Mouse (Mus musculus) hindbrain, embryonic 11.5 days (tissue): ENCODE data around the gene Itpr1. TPM values are rescaled to one million over a fixed set of nuclear protein-coding genes. Genes with fewer than 3 reads are reported as not detected.

Source experiments
- ATAC-seq: fragments of 200-750 bp; cut with Nextera tagmentation; 2 replicates; pipeline ENCODE4 v1.8.0; 2017; ENCODE audit warnings: mild to moderate bottlenecking, moderate TSS enrichment, moderate library complexity; ENCODE audit not compliant: low FRiP score
- DNase-seq: peaks from one replicate; pipeline ENCODE4 v3.0.0-alpha.2; 2015; ENCODE audit warnings: low spot score
- H3K27ac ChIP-seq: fragments of 300-500 bp; sonication (generic); 2 replicates; pipeline ENCODE4 v1.5.1; 2014; ENCODE audit warnings: mild to moderate bottlenecking, low read depth, low read length
- H3K27me3 ChIP-seq: fragments of 300-500 bp; sonication (generic); 2 replicates; pipeline ENCODE4 v1.6.1; 2014; ENCODE audit warnings: mild to moderate bottlenecking, low read length, moderate library complexity, mixed read lengths; ENCODE audit not compliant: control insufficient read depth, insufficient read depth
- H3K36me3 ChIP-seq: fragments of 300-500 bp; sonication (generic); 2 replicates; pipeline ENCODE4 v1.6.1; 2014; ENCODE audit warnings: mild to moderate bottlenecking, low read length, moderate library complexity, mixed read lengths; ENCODE audit not compliant: control insufficient read depth, insufficient read depth
- H3K4me1 ChIP-seq: fragments of 300-500 bp; sonication (generic); replicated peaks from 2 replicates; pipeline ENCODE4 v1.6.1; 2014; ENCODE audit warnings: low read length, mixed read lengths; ENCODE audit not compliant: control insufficient read depth, insufficient read depth
- H3K4me2 ChIP-seq: fragments of 300-500 bp; sonication (generic); replicated peaks from 2 replicates; pipeline ENCODE4 v1.6.1; 2014; ENCODE audit warnings: mild to moderate bottlenecking, low read depth, low read length
- H3K4me3 ChIP-seq: fragments of 300-500 bp; sonication (generic); 2 replicates; pipeline ENCODE4 v1.5.1; 2014; ENCODE audit warnings: low read depth, low read length
- H3K9ac ChIP-seq: fragments of 300-500 bp; sonication (generic); 2 replicates; pipeline ENCODE4 v1.6.1; 2014; ENCODE audit warnings: low read depth, low read length
- H3K9me3 ChIP-seq: fragments of 300-500 bp; sonication (generic); 2 replicates; pipeline ENCODE4 v1.6.1; 2016; ENCODE audit warnings: low read length; ENCODE audit not compliant: control insufficient read depth
- WGBS: fragments of 180-500 bp; shearing (Covaris S2); extraction: QIAGEN DNeasy Blood & Tissue Kit; methylation state at CpG from one replicate; pipeline ENCODE4 v1.1.7; 2014; 5-methylcytosine and 5-hydroxymethylcytosine counted together
- polyA plus RNA-seq: library from polyadenylated mRNA; unstranded; fragments of >200 nt; fragmentation: Nextera tagmentation; extraction: Ambion mirVana; gene quantifications from 2 replicates; pipeline ENCODE4 v1.2.1, GENCODE M21; 2014

The Itpr1 gene
- polyA plus RNA-seq, 1 experiment from 2014 or later, result 9.6 TPM

- no peak for ATAC-seq
- no peaks in the 10 kb centered on the region for H3K36me3 ChIP-seq
- WGBS, result 70% methylated on average over 13 of the region's 13 CpGs
Observed at GRCm38 (mm10) chr6:108252565-108253360, 39.9 kb downstream of the Itpr1 start.

GRCm38 (mm10) chr6:108254132-108255064 lies 41.5 kb downstream of the Itpr1 start:
- ATAC-seq (no peak), DNase-seq (no peak)
- Histone ChIP-seq H3K9me3 (no peaks in the 10 kb centered on the region), H3K36me3 (no peaks in the 10 kb centered on the region), H3K4me2 (no peak overlapping the region), H3K27me3 (no peaks in the 10 kb centered on the region), H3K4me1 (no peaks in the 10 kb centered on the region), H3K9ac (no peak overlapping the region), H3K4me3 (no peak overlapping the region), H3K27ac (no peak overlapping the region)
- 70% methylated on average over 9 of the region's 9 CpGs for WGBS

More at GRCm38 (mm10) chr6:108252565-108253360, 39.9 kb downstream of the Itpr1 start:
- H3K4me3 ChIP-seq, result no peak overlapping the region
- no peak overlapping the region for H3K9ac ChIP-seq
- no peak for DNase-seq
- no peak overlapping the region for H3K27ac ChIP-seq
- H3K4me2 ChIP-seq, result no peak overlapping the region
- H3K4me1 ChIP-seq, result 0 out of 2 replicates have a peak, but pooled peaks cover 5% of the 10 kb centered on the region
- no peaks in the 10 kb centered on the region for H3K27me3 ChIP-seq
- H3K9me3 ChIP-seq, result no peaks in the 10 kb centered on the region

- H3K36me3 ChIP-seq, result no peaks in the 10 kb centered on the region
- WGBS, result 83% methylated on average over 4 of the region's 4 CpGs
- no peaks in the 10 kb centered on the region for H3K27me3 ChIP-seq
- H3K9me3 ChIP-seq, result no peaks in the 10 kb centered on the region
- H3K4me1 ChIP-seq, result no peaks in the 10 kb centered on the region
- ATAC-seq (no peak), DNase-seq (no peak)
- H3K27ac ChIP-seq, result no peak overlapping the region
- no peak overlapping the region for H3K4me2 ChIP-seq
- no peak overlapping the region for H3K4me3 ChIP-seq
- no peak overlapping the region for H3K9ac ChIP-seq
Observed at GRCm38 (mm10) chr6:108255880-108256279, 43.0 kb downstream of the Itpr1 start.

- H3K9me3 ChIP-seq, result no peaks in the 10 kb centered on the region
- H3K36me3 ChIP-seq, result no peaks in the 10 kb centered on the region
- DNase-seq (no peak), ATAC-seq (no peak)
- no peak overlapping the region for H3K9ac ChIP-seq
- H3K27ac ChIP-seq, result no peak overlapping the region
- no peaks in the 10 kb centered on the region for H3K4me1 ChIP-seq
- H3K4me3 ChIP-seq, result no peak overlapping the region
- no peak overlapping the region for H3K4me2 ChIP-seq
- H3K27me3 ChIP-seq, result no peaks in the 10 kb centered on the region
- WGBS, result 81% methylated on average over 3 of the region's 3 CpGs
Observed at GRCm38 (mm10) chr6:108257225-108257624, 44.3 kb downstream of the Itpr1 start.

- H3K27ac ChIP-seq, result no peak overlapping the region
- H3K4me3 ChIP-seq, result no peak overlapping the region
- no peak overlapping the region for H3K4me2 ChIP-seq
- ATAC-seq (no peak), DNase-seq (no peak)
- H3K9ac ChIP-seq, result no peak overlapping the region
- H3K9me3 ChIP-seq, result no peaks in the 10 kb centered on the region
- no peaks in the 10 kb centered on the region for H3K27me3 ChIP-seq
- no peaks in the 10 kb centered on the region for H3K4me1 ChIP-seq
- WGBS, result 26% methylated on average over 2 of the region's 2 CpGs
- no peaks in the 10 kb centered on the region for H3K36me3 ChIP-seq
Observed at GRCm38 (mm10) chr6:108258631-108259030, 45.7 kb downstream of the Itpr1 start.

- H3K4me1 ChIP-seq, result no peaks in the 10 kb centered on the region
- ATAC-seq (no peak), DNase-seq (no peak)
- no peaks in the 10 kb centered on the region for H3K9me3 ChIP-seq
- H3K27me3 ChIP-seq, result no peaks in the 10 kb centered on the region
- no peak overlapping the region for H3K4me3 ChIP-seq
- H3K36me3 ChIP-seq, result no peaks in the 10 kb centered on the region
- H3K27ac ChIP-seq, result no peak overlapping the region
- WGBS, result 21% methylated on average over 2 of the region's 2 CpGs
- H3K9ac ChIP-seq, result no peak overlapping the region
- no peak overlapping the region for H3K4me2 ChIP-seq
Observed at GRCm38 (mm10) chr6:108259671-108260070, 46.8 kb downstream of the Itpr1 start.

GRCm38 (mm10) chr6:108261506-108261905 lies 48.6 kb downstream of the Itpr1 start:
- Histone ChIP-seq H3K4me3 (no peak overlapping the region), H3K27ac (no peak overlapping the region), H3K9ac (no peak overlapping the region), H3K4me1 (no peaks in the 10 kb centered on the region), H3K36me3 (no peaks in the 10 kb centered on the region), H3K9me3 (no peaks in the 10 kb centered on the region), H3K27me3 (no peaks in the 10 kb centered on the region), H3K4me2 (no peak overlapping the region)
- 92% methylated on average over 3 of the region's 3 CpGs for WGBS
- DNase-seq (no peak), ATAC-seq (no peak)

GRCm38 (mm10) chr6:108264164-108264563 lies 51.3 kb downstream of the Itpr1 start:
- ATAC-seq, result no peak
- no peaks in the 10 kb centered on the region for H3K4me1 ChIP-seq

More at GRCm38 (mm10) chr6:108264164-108264563, 51.3 kb downstream of the Itpr1 start:
- WGBS, result 85% methylated on average over 3 of the region's 3 CpGs
- Histone ChIP-seq H3K27me3 (no peaks in the 10 kb centered on the region), H3K27ac (no peak overlapping the region), H3K4me2 (no peak overlapping the region), H3K4me3 (no peak overlapping the region), H3K9ac (no peak overlapping the region), H3K36me3 (no peaks in the 10 kb centered on the region), H3K9me3 (no peaks in the 10 kb centered on the region)
- DNase-seq, result no peak
